Mouse (Mus musculus): ENCODE measurements around the gene Tnrc18. TPM values are rescaled to one million over a fixed set of nuclear protein-coding genes. Genes with fewer than 3 reads are reported as not detected.
A peak's percentile ranks its signal among the peaks of the same experiment; 100 is the strongest.

Tnrc18 gene
- polyA plus RNA-seq, 1 experiment from 2014 or later, result 11.1 TPM

GRCm38 (mm10) chr5:142752241-142752640, 65.2 kb downstream of the Tnrc18 start:
- H3K9ac ChIP-seq (ENCODE audit: low read depth, low read length), result no peak overlapping the region
- H3K4me1 ChIP-seq (replicated peaks; ENCODE audit: control insufficient read depth, insufficient read depth, low read length), result 0 out of 2 replicates have a peak, but pooled peaks cover 3% of the 10 kb centered on the region
- DNase-seq (ENCODE audit: low spot score) (no peak), ATAC-seq (replicated peaks; ENCODE audit: low FRiP score) (no peak)
- H3K27me3 ChIP-seq (replicated peaks; ENCODE audit: control insufficient read depth, insufficient read depth, low read length), result no peaks in the 10 kb centered on the region
- H3K36me3 ChIP-seq (ENCODE audit: control insufficient read depth, insufficient read depth, low read length), result peaks cover 15% of the 10 kb centered on the region
- no peak overlapping the region for H3K4me3 ChIP-seq (ENCODE audit: low read depth, low read length)
- H3K4me2 ChIP-seq, result no peak overlapping the region
- H3K27ac ChIP-seq (ENCODE audit: low read depth, low read length), result no peak overlapping the region
- WGBS, result 60% methylated on average over 13 of the region's 13 CpGs
- H3K9me3 ChIP-seq (ENCODE audit: control insufficient read depth, low read length), result no peaks in the 10 kb centered on the region

GRCm38 (mm10) chr5:142750173-142750572, 67.3 kb downstream of the Tnrc18 start:
- peak; percentile 57; the same call in 1 of the 2 replicates for ATAC-seq (replicated peaks; ENCODE audit: low FRiP score)
- H3K36me3 ChIP-seq (ENCODE audit: control insufficient read depth, insufficient read depth, low read length), result peaks cover 4% of the 10 kb centered on the region
- H3K9me3 ChIP-seq (ENCODE audit: control insufficient read depth, low read length), result no peaks in the 10 kb centered on the region
- no peak overlapping the region for H3K27ac ChIP-seq (ENCODE audit: low read depth, low read length)
- H3K4me1 ChIP-seq (replicated peaks; ENCODE audit: control insufficient read depth, insufficient read depth, low read length), result 0 out of 2 replicates have a peak, but pooled peaks cover 3% of the 10 kb centered on the region
- no peak overlapping the region for H3K4me2 ChIP-seq
- 72% methylated on average over 11 of the region's 11 CpGs for WGBS
- no peak overlapping the region for H3K4me3 ChIP-seq (ENCODE audit: low read depth, low read length)
- no peak overlapping the region for H3K9ac ChIP-seq (ENCODE audit: low read depth, low read length)
- H3K27me3 ChIP-seq (replicated peaks; ENCODE audit: control insufficient read depth, insufficient read depth, low read length), result no peaks in the 10 kb centered on the region
- DNase-seq (ENCODE audit: low spot score), result no peak

- no peak for ATAC-seq (replicated peaks; ENCODE audit: low FRiP score)
- Histone ChIP-seq H3K27me3 (replicated peaks; ENCODE audit: control insufficient read depth, insufficient read depth, low read length) (no peaks in the 10 kb centered on the region), H3K4me1 (replicated peaks; ENCODE audit: control insufficient read depth, insufficient read depth, low read length) (0 out of 2 replicates have a peak, but pooled peaks cover 2% of the 10 kb centered on the region), H3K9ac (ENCODE audit: low read depth, low read length) (no peak overlapping the region), H3K4me2 (no peak overlapping the region), H3K4me3 (ENCODE audit: low read depth, low read length) (no peak overlapping the region), H3K36me3 (ENCODE audit: control insufficient read depth, insufficient read depth, low read length) (peaks cover 17% of the 10 kb centered on the region), H3K9me3 (ENCODE audit: control insufficient read depth, low read length) (no peaks in the 10 kb centered on the region), H3K27ac (ENCODE audit: low read depth, low read length) (no peak overlapping the region)
- DNase-seq (ENCODE audit: low spot score), result no peak
- WGBS, result 66% methylated on average over 12 of the region's 12 CpGs
Measured at GRCm38 (mm10) chr5:142747026-142747629, 70.3 kb downstream of the Tnrc18 start.

DNA sequence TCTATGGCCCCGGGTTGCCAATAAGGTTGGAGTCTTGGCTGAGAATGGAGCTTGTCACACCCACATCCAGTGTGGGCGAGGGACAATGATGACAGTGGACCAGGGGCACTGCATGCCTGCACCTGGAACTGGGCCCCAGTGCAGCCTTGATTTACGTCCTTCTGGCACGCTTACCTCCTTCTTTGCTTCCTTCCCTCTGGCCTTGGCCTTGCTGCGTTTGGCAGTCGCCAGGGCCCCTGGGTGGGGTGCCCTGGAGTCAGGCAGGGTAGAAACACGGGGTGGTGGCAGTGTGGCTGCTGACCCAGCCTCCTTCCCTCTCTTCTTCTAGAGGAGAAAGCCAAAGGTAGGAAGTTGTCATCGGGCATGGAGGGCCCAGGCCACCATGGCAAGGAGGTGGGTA, 77.5 kb downstream of the Tnrc18 start:
- H3K4me1 ChIP-seq (replicated peaks; ENCODE audit: control insufficient read depth, insufficient read depth, low read length), result no peaks in the 10 kb centered on the region
- H3K27ac ChIP-seq (ENCODE audit: low read depth, low read length), result no peak overlapping the region
- no peak overlapping the region for H3K4me2 ChIP-seq
- no peak overlapping the region for H3K4me3 ChIP-seq (ENCODE audit: low read depth, low read length)
- no peak for DNase-seq (ENCODE audit: low spot score)
- H3K27me3 ChIP-seq (replicated peaks; ENCODE audit: control insufficient read depth, insufficient read depth, low read length), result no peaks in the 10 kb centered on the region
- H3K9me3 ChIP-seq (ENCODE audit: control insufficient read depth, low read length), result no peaks in the 10 kb centered on the region
- no peak for ATAC-seq (replicated peaks; ENCODE audit: low FRiP score)
- H3K36me3 ChIP-seq (ENCODE audit: control insufficient read depth, insufficient read depth, low read length), result peaks cover 29% of the 10 kb centered on the region
- H3K9ac ChIP-seq (ENCODE audit: low read depth, low read length), result no peak overlapping the region
- WGBS, result 87% methylated on average over 8 of the region's 8 CpGs

DNA sequence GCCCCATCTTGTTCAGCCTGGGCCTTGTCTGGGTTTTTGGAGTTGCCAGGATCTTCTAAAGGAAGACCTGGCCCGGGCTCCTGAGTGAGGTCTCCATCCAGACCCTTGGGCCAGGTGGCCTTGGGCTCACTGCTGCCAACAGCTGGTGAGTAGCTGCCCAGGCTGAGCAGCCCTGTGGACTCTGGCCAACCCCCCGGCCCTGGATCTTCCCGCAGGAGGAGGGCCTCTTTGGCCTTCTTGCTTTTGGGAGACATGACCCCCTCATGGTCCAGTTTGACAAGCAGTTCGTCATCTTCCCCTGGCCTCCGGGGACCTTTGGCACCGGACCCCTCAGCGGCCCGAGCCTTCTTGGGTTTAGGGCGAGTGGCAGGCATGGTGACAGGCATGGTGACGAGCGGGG, 85.5 kb downstream of the Tnrc18 start:
- no peak for DNase-seq (ENCODE audit: low spot score)
- H3K4me1 ChIP-seq (replicated peaks; ENCODE audit: control insufficient read depth, insufficient read depth, low read length), result no peaks in the 10 kb centered on the region
- no peak overlapping the region for H3K4me3 ChIP-seq (ENCODE audit: low read depth, low read length)

DNA sequence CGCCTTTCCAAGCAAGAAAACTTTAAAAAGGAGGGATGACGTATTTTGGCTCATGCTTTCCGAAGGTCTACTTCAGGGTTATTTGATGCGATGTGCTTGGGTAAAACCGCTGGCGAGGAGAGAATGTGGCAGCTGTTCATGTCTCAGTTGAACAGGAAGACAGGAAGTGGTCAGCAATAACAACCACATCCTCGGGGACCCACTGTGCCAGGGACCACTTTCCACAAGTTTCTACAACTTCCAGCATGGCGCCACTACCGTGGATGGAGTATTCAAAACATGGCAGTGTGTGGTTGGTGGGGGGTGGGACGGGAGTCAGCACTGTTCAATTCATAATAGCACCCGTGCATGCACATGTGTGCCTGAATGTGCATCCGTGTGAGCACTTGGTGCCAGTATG, 87.2 kb downstream of the Tnrc18 start:
- WGBS, result 79% methylated on average over 12 of the region's 12 CpGs
- H3K9me3 ChIP-seq (ENCODE audit: control insufficient read depth, low read length), result no peaks in the 10 kb centered on the region
- no peaks in the 10 kb centered on the region for H3K4me1 ChIP-seq (replicated peaks; ENCODE audit: control insufficient read depth, insufficient read depth, low read length)
- no peak overlapping the region for H3K9ac ChIP-seq (ENCODE audit: low read depth, low read length)
- H3K27ac ChIP-seq (ENCODE audit: low read depth, low read length), result no peak overlapping the region
- DNase-seq (ENCODE audit: low spot score), result no peak
- no peak overlapping the region for H3K4me3 ChIP-seq (ENCODE audit: low read depth, low read length)
- ATAC-seq (replicated peaks; ENCODE audit: low FRiP score), result no peak
- H3K36me3 ChIP-seq (ENCODE audit: control insufficient read depth, insufficient read depth, low read length), result peaks cover 45% of the 10 kb centered on the region
- H3K4me2 ChIP-seq, result no peak overlapping the region
- no peaks in the 10 kb centered on the region for H3K27me3 ChIP-seq (replicated peaks; ENCODE audit: control insufficient read depth, insufficient read depth, low read length)

More for the DNA sequence above, 85.5 kb downstream of the Tnrc18 start:
- Histone ChIP-seq H3K27ac (ENCODE audit: low read depth, low read length) (no peak overlapping the region), H3K9me3 (ENCODE audit: control insufficient read depth, low read length) (no peaks in the 10 kb centered on the region), H3K4me2 (no peak overlapping the region), H3K36me3 (ENCODE audit: control insufficient read depth, insufficient read depth, low read length) (peaks cover 42% of the 10 kb centered on the region), H3K9ac (ENCODE audit: low read depth, low read length) (no peak overlapping the region), H3K27me3 (replicated peaks; ENCODE audit: control insufficient read depth, insufficient read depth, low read length) (no peaks in the 10 kb centered on the region)
- ATAC-seq (replicated peaks; ENCODE audit: low FRiP score), result no peak
- WGBS, result 91% methylated on average over 11 of the region's 11 CpGs

DNA sequence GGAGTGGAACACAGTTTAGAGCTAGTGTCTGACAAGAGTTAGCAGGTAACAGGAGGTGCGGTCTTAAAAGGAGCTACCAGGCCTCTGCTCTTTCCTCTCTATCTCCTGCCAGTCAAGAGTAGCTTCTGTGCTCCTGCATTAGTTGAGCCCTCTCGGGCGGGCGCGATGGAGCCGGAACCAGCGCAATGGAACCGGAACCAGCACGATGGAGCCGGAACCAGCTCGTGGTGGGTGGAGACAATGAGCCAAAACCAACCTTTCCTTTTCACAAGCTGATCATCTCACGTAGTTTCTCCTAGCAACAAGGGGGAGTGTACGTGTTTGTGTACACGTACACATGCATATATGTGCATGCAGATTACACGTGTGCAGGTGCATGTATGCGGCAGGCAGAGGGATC, 89.2 kb downstream of the Tnrc18 start:
- Histone ChIP-seq H3K4me3 (ENCODE audit: low read depth, low read length) (no peak overlapping the region), H3K36me3 (ENCODE audit: control insufficient read depth, insufficient read depth, low read length) (peaks cover 38% of the 10 kb centered on the region), H3K4me2 (no peak overlapping the region), H3K27ac (ENCODE audit: low read depth, low read length) (no peak overlapping the region), H3K27me3 (replicated peaks; ENCODE audit: control insufficient read depth, insufficient read depth, low read length) (no peaks in the 10 kb centered on the region), H3K4me1 (replicated peaks; ENCODE audit: control insufficient read depth, insufficient read depth, low read length) (peaks cover 4% of the 10 kb centered on the region), H3K9ac (ENCODE audit: low read depth, low read length) (no peak overlapping the region), H3K9me3 (ENCODE audit: control insufficient read depth, low read length) (no peaks in the 10 kb centered on the region)
- ATAC-seq (replicated peaks; ENCODE audit: low FRiP score) (no peak), DNase-seq (ENCODE audit: low spot score) (no peak)
- 92% methylated on average over 16 of the region's 16 CpGs for WGBS

GRCm38 (mm10) chr5:142726748-142727147, 90.7 kb downstream of the Tnrc18 start:
- H3K9ac ChIP-seq (ENCODE audit: low read depth, low read length), result no peak overlapping the region
- WGBS, result 86% methylated on average over 6 of the region's 6 CpGs
- no peak overlapping the region for H3K4me3 ChIP-seq (ENCODE audit: low read depth, low read length)
- no peak overlapping the region for H3K4me2 ChIP-seq
- H3K36me3 ChIP-seq (ENCODE audit: control insufficient read depth, insufficient read depth, low read length), result peaks cover 33% of the 10 kb centered on the region
- no peaks in the 10 kb centered on the region for H3K9me3 ChIP-seq (ENCODE audit: control insufficient read depth, low read length)
- H3K27ac ChIP-seq (ENCODE audit: low read depth, low read length), result no peak overlapping the region
- ATAC-seq (replicated peaks; ENCODE audit: low FRiP score), result no peak
- H3K27me3 ChIP-seq (replicated peaks; ENCODE audit: control insufficient read depth, insufficient read depth, low read length), result no peaks in the 10 kb centered on the region
- no peak for DNase-seq (ENCODE audit: low spot score)
- H3K4me1 ChIP-seq (replicated peaks; ENCODE audit: control insufficient read depth, insufficient read depth, low read length), result peaks cover 4% of the 10 kb centered on the region

- ATAC-seq (replicated peaks; ENCODE audit: low FRiP score) (no peak), DNase-seq (ENCODE audit: low spot score) (no peak)
- 91% methylated on average over 7 of the region's 7 CpGs for WGBS
- no peak overlapping the region for H3K27ac ChIP-seq (ENCODE audit: low read depth, low read length)
- H3K4me1 ChIP-seq (replicated peaks; ENCODE audit: control insufficient read depth, insufficient read depth, low read length), result peaks cover 4% of the 10 kb centered on the region
- peaks cover 23% of the 10 kb centered on the region; the same call in 1 of the 2 replicates for H3K36me3 ChIP-seq (ENCODE audit: control insufficient read depth, insufficient read depth, low read length)
- no peaks in the 10 kb centered on the region for H3K27me3 ChIP-seq (replicated peaks; ENCODE audit: control insufficient read depth, insufficient read depth, low read length)
- no peak overlapping the region for H3K4me3 ChIP-seq (ENCODE audit: low read depth, low read length)
- no peak overlapping the region for H3K9ac ChIP-seq (ENCODE audit: low read depth, low read length)
- no peaks in the 10 kb centered on the region for H3K9me3 ChIP-seq (ENCODE audit: control insufficient read depth, low read length)
- no peak overlapping the region for H3K4me2 ChIP-seq
Measured at GRCm38 (mm10) chr5:142724265-142724664, 93.2 kb downstream of the Tnrc18 start.

Measured in liver, embryonic 11.5 days (tissue).